Mouse (Mus musculus): ENCODE measurements around the gene Tut1. TPM values are rescaled to one million over a fixed set of nuclear protein-coding genes. Genes with fewer than 3 reads are reported as not detected.

Tut1 gene
- polyA plus RNA-seq, 1 experiment from 2014 or later: 18.7 TPM

DNA sequence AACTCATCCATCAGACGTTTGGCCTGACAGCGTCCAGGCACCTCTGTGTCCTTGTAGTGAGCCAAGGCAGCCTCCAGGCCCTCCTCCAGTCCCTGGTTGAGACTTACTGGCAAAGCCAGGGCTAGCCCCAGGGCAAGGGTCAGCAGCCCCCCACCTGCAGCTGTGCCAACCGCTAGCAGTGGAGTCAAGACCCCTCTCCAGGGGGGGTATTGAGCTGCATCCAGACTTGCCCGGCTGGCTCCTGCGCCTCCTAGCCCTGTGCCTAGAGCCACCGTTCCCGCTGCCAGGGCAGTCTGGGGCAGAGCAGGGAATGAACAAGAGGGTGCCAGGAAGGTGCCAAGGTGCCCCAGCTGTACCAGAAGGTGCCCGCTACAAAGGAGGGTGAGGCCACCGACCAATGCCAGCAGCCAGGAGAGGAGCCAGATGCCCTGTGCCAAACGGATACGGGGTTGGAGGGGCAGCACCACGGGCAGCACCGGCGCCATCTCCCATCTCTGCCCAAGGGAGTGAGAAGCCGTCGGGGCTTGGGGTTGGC, 24.9 kb upstream of the Tut1 start:
- WGBS (ENCODE audit: insufficient replicate concordance): 33% methylated on average over 16 of the region's 16 CpGs
- peak; percentile 4 for ATAC-seq (ENCODE audit: low read depth)
- peaks cover 56% of the 10 kb centered on the region for H3K4me1 ChIP-seq (replicated peaks)

DNA sequence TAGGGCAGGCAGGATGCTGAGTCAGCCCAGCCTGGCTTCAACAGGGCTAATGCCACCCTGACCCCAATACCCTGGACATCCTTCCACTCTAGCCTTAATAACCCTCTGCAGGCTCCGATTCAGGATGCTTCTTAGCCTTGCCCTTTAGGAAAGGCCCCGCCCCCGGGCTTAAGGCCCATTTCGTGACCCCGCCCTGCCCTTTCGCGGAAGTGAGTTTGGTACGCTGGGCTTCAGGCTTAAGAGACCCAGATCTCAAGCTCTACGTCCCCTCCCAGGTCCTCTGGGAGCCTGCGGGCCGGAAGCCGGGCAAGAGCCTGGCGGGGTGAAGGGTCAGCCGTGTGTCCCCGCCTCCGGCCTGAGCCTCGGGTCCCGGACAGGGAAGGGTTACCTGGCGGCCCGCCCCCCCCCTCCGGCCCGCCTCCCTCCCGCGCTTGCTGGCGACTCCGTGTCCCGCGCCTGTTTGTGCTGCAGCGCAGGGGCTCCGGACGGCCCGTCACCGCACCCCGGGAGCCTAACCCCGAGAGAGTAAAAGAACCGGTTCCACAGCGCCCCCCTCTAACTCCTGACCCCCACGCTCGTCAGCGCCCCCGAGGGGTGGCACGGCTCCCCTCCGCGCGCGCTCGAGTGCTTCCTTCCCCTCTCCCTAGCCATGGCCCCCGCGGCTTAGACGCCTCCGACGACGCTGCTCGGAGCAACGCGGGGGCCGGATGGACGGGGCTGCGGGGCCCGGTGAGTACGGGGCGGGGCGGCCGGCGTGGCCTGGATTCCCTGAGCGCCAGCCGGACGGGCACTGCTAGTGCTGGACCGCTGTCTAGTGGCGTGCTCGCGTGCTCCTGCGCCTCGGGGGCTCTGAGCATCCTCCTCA, 24.2 kb upstream of the Tut1 start, which contains the start of the genes Rom1 and Eml3:
Rom1 (minus strand) TSS at position 133 of the 865 bp plus-strand sequence.
Eml3 (plus strand) TSS at position 329 of the 865 bp plus-strand sequence.
- peak within 1 kb of the TSS; percentile 79 for H3K4me3 ChIP-seq (replicated peaks)
- under 1% methylated on average over 70 of the region's 74 CpGs for WGBS (ENCODE audit: insufficient replicate concordance)
- DNase-seq (peak; percentile 80), ATAC-seq (ENCODE audit: low read depth) (peak; percentile 78)
- peak within 1 kb of the TSS; percentile 81 for H3K9ac ChIP-seq
- peaks cover 51% of the 10 kb centered on the region for H3K4me1 ChIP-seq (replicated peaks)
- no peaks in the 10 kb centered on the region for H3K27me3 ChIP-seq
- H3K9me3 ChIP-seq (replicated peaks): no peaks in the 10 kb centered on the region
- peaks cover 59% of the 10 kb centered on the region for H3K36me3 ChIP-seq
- H3K27ac ChIP-seq: peak within 1 kb of the TSS; percentile 90
- H3K4me2 ChIP-seq: peak within 1 kb of the TSS; percentile 85

More for the DNA sequence above, 24.9 kb upstream of the Tut1 start:
- no peak for DNase-seq
- H3K36me3 ChIP-seq: peaks cover 55% of the 10 kb centered on the region
- H3K9ac ChIP-seq: peak overlapping the region; percentile 81
- peak overlapping the region; percentile 90 for H3K27ac ChIP-seq
- peak overlapping the region; percentile 85 for H3K4me2 ChIP-seq
- H3K9me3 ChIP-seq (replicated peaks): no peaks in the 10 kb centered on the region
- peak overlapping the region; percentile 79 for H3K4me3 ChIP-seq (replicated peaks)
- H3K27me3 ChIP-seq: no peaks in the 10 kb centered on the region

DNA sequence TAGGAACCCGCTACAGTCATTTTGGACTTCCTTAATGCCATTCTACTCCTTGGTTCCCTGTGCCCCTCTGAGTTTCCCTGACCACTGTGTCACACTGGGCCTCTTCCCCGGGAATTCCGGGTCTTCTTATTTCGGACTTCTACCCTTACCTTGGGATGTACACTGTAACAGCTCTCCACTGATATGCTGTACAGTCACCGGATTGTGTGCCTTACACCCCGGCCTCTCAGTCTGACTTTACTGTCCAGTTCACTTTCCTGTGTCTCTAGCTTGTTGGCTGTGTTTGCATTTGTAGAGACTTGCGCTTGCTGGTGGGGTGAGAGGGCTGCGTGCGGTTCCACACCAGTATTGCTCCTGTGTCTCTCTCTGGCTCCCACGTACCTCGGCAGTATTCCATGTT, 23.5 kb upstream of the Tut1 start:
- WGBS (ENCODE audit: insufficient replicate concordance): 9% methylated on average over 11 of the region's 11 CpGs
- Histone ChIP-seq H3K27ac (peak overlapping the region; percentile 90), H3K9ac (peak overlapping the region; percentile 81), H3K27me3 (no peaks in the 10 kb centered on the region), H3K36me3 (peaks cover 64% of the 10 kb centered on the region), H3K4me2 (peak overlapping the region; percentile 85), H3K4me3 (replicated peaks) (peak overlapping the region; percentile 79), H3K9me3 (replicated peaks) (no peaks in the 10 kb centered on the region), H3K4me1 (replicated peaks) (peaks cover 49% of the 10 kb centered on the region)
- ATAC-seq (ENCODE audit: low read depth) (no peak), DNase-seq (no peak)

GRCm38 (mm10) chr19:8930771-8931170, 22.9 kb upstream of the Tut1 start:
- DNase-seq: no peak
- peak overlapping the region; percentile 79 for H3K4me3 ChIP-seq (replicated peaks)
- H3K4me1 ChIP-seq (replicated peaks): peaks cover 48% of the 10 kb centered on the region
- peak overlapping the region; percentile 85 for H3K4me2 ChIP-seq
- peaks cover 63% of the 10 kb centered on the region for H3K36me3 ChIP-seq
- peak overlapping the region; percentile 81 for H3K9ac ChIP-seq
- no peaks in the 10 kb centered on the region for H3K27me3 ChIP-seq
- H3K27ac ChIP-seq: no peak overlapping the region
- no peaks in the 10 kb centered on the region for H3K9me3 ChIP-seq (replicated peaks)
- WGBS (ENCODE audit: insufficient replicate concordance): 78% methylated on average over 7 of the region's 7 CpGs
- ATAC-seq (ENCODE audit: low read depth): no peak

DNA sequence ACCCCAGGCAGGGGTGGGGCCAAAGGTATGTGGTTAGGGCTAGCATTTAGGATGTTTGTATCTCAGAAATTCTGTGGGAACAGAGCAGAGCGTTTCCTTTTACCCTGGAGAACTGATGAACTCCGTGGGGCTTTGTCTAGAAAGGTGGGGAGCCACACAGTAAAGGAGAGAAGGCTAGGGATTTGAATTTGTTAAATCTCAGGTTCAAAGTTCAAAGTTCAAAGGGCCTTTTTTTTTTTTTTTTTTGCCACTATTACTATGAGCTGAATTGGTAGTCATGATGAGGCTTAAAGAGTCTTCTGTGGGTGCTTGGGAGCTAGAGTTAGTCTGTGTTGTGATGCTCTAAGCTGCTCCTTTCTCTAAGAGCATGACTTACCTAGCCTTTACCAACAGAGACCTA, 16.9 kb upstream of the Tut1 start:
- 89% methylated on average over 2 of the region's 2 CpGs for WGBS (ENCODE audit: insufficient replicate concordance)
- Histone ChIP-seq H3K9ac (no peak overlapping the region), H3K27ac (no peak overlapping the region), H3K27me3 (no peaks in the 10 kb centered on the region), H3K4me3 (replicated peaks) (no peak overlapping the region), H3K9me3 (replicated peaks) (no peaks in the 10 kb centered on the region), H3K4me2 (no peak overlapping the region), H3K4me1 (replicated peaks) (peaks cover 16% of the 10 kb centered on the region), H3K36me3 (peaks cover 79% of the 10 kb centered on the region)
- ATAC-seq (ENCODE audit: low read depth) (no peak), DNase-seq (no peak)

- H3K9me3 ChIP-seq (replicated peaks): no peaks in the 10 kb centered on the region
- ATAC-seq (ENCODE audit: low read depth) (no peak), DNase-seq (no peak)
- H3K4me2 ChIP-seq: peak overlapping the region; percentile 78
- peak overlapping the region; percentile 98; the same call in 1 of the 2 replicates for H3K27ac ChIP-seq
- peak overlapping the region; percentile 100; the same call in 1 of the 2 replicates for H3K9ac ChIP-seq
- H3K27me3 ChIP-seq: no peaks in the 10 kb centered on the region
- peak overlapping the region; percentile 98; the same call in 1 of the 2 replicates for H3K4me3 ChIP-seq (replicated peaks)
- peaks cover 67% of the 10 kb centered on the region for H3K36me3 ChIP-seq
- H3K4me1 ChIP-seq (replicated peaks): peaks cover 45% of the 10 kb centered on the region
- WGBS (ENCODE audit: insufficient replicate concordance): 78% methylated on average over 15 of the region's 15 CpGs
Measured at GRCm38 (mm10) chr19:8940526-8941133, 13.0 kb upstream of the Tut1 start.

- Histone ChIP-seq H3K4me2 (peak overlapping the region; percentile 78), H3K36me3 (peaks cover 67% of the 10 kb centered on the region), H3K9ac (peak overlapping the region; percentile 100), H3K4me1 (replicated peaks) (peaks cover 50% of the 10 kb centered on the region), H3K27me3 (no peaks in the 10 kb centered on the region), H3K9me3 (replicated peaks) (no peaks in the 10 kb centered on the region), H3K4me3 (replicated peaks) (peak overlapping the region; percentile 98), H3K27ac (peak overlapping the region; percentile 98)
- DNase-seq (no peak), ATAC-seq (ENCODE audit: low read depth) (no peak; the same call in 1 of the 2 replicates)
- WGBS (ENCODE audit: insufficient replicate concordance): 41% methylated on average over 10 of the region's 10 CpGs
Measured at GRCm38 (mm10) chr19:8941136-8941514, 12.5 kb upstream of the Tut1 start.

DNA sequence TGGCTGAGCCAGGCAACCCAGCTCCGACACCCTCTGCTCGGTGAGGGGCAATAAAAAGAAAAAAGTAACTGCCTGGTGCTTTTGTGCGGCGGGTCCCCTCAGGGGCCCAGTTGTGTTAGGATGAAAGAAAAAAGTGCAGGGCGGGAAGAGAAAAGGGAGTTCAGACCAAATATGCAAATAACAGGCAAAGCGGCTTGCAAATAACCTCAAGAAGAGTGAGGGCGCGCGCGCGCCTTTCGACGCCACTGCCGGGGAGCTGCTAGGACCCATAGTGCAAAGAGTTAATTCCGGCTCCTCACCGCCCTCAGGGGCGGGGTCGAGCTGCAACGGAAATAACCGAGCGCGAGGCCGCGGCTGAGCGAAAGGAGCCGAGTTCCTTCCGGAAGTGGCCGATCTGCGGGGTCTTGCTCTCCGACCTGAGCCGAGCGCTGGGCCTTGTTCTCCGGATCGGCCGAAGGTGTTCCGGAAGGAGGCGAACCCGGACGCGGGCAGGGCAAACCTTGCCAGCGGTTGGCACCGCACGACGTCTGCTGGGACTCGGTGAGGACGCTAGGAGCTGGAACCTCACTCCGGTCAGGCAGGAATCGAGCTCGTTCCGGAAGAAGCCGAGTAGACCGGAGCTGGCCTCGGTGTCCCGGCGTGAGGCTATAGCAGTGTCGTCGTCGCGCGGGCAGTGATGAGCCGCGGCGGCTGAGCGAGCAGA, 12.0 kb upstream of the Tut1 start, which contains the start of gene Mta2:
Mta2 (plus strand) TSS at position 361 of the 703 bp plus-strand sequence.
- peaks cover 67% of the 10 kb centered on the region for H3K36me3 ChIP-seq
- peak within 1 kb of the TSS; percentile 98 for H3K27ac ChIP-seq
- H3K9ac ChIP-seq: peak within 1 kb of the TSS; percentile 100
- no peaks in the 10 kb centered on the region for H3K9me3 ChIP-seq (replicated peaks)
- ATAC-seq (ENCODE audit: low read depth): peak; percentile 89
- no peaks in the 10 kb centered on the region for H3K27me3 ChIP-seq
- H3K4me2 ChIP-seq: peak within 1 kb of the TSS; percentile 78
- peak; percentile 91 for DNase-seq
- peaks cover 55% of the 10 kb centered on the region for H3K4me1 ChIP-seq (replicated peaks)
- peak within 1 kb of the TSS; percentile 98 for H3K4me3 ChIP-seq (replicated peaks)
- WGBS (ENCODE audit: insufficient replicate concordance): under 1% methylated on average over 64 of the region's 64 CpGs

- Histone ChIP-seq H3K4me3 (replicated peaks) (peak overlapping the region; percentile 98), H3K9me3 (replicated peaks) (no peaks in the 10 kb centered on the region), H3K4me1 (replicated peaks) (peaks cover 63% of the 10 kb centered on the region), H3K27ac (peak overlapping the region; percentile 98), H3K27me3 (no peaks in the 10 kb centered on the region), H3K4me2 (peak overlapping the region; percentile 78), H3K9ac (peak overlapping the region; percentile 100), H3K36me3 (peaks cover 67% of the 10 kb centered on the region)
- DNase-seq: no peak
- ATAC-seq (ENCODE audit: low read depth): peak; percentile 35
- WGBS (ENCODE audit: insufficient replicate concordance): under 1% methylated on average over 46 of the region's 46 CpGs
Measured at GRCm38 (mm10) chr19:8942276-8942964, 11.2 kb upstream of the Tut1 start.

DNA sequence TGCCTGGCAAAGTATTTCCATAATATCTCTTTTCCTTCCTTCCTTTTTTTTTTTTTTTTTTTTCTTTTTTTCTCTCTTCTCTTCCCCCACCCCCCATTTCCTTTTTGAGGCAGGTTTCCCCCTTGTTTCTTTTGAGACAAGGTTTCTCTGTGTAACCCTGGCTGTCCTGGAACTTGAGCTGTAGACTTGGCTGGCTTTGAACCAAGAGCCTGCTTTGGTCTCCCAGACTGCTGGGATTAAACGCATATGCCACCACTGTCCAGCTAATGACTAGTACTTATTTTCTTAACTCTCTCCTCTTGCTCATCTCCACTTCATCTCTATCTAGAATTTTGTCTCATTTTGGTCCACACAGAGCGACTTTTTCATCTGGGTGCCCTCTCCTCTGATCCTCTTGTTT, 10.6 kb upstream of the Tut1 start:
- no peaks in the 10 kb centered on the region for H3K9me3 ChIP-seq (replicated peaks)
- H3K9ac ChIP-seq: peak overlapping the region; percentile 100
- H3K4me1 ChIP-seq (replicated peaks): peaks cover 66% of the 10 kb centered on the region
- ATAC-seq (ENCODE audit: low read depth) (no peak), DNase-seq (no peak)
- peak overlapping the region; percentile 98 for H3K27ac ChIP-seq
- peaks cover 69% of the 10 kb centered on the region for H3K36me3 ChIP-seq
- WGBS (ENCODE audit: insufficient replicate concordance): 33% methylated on average over 2 of the region's 2 CpGs
- H3K27me3 ChIP-seq: no peaks in the 10 kb centered on the region
- H3K4me3 ChIP-seq (replicated peaks): peak overlapping the region; percentile 98
- H3K4me2 ChIP-seq: peak overlapping the region; percentile 78
